Mouse (Mus musculus): ENCODE data around the gene Ppp1cc.
A peak's percentile ranks its signal among the peaks of the same experiment; 100 is the strongest.
"Not testable (repeated sequence)": the region's sequence is repeated elsewhere in the genome, so short reads cannot be mapped to it uniquely, and the experiment has no call there.

Gene Ppp1cc

DNA sequence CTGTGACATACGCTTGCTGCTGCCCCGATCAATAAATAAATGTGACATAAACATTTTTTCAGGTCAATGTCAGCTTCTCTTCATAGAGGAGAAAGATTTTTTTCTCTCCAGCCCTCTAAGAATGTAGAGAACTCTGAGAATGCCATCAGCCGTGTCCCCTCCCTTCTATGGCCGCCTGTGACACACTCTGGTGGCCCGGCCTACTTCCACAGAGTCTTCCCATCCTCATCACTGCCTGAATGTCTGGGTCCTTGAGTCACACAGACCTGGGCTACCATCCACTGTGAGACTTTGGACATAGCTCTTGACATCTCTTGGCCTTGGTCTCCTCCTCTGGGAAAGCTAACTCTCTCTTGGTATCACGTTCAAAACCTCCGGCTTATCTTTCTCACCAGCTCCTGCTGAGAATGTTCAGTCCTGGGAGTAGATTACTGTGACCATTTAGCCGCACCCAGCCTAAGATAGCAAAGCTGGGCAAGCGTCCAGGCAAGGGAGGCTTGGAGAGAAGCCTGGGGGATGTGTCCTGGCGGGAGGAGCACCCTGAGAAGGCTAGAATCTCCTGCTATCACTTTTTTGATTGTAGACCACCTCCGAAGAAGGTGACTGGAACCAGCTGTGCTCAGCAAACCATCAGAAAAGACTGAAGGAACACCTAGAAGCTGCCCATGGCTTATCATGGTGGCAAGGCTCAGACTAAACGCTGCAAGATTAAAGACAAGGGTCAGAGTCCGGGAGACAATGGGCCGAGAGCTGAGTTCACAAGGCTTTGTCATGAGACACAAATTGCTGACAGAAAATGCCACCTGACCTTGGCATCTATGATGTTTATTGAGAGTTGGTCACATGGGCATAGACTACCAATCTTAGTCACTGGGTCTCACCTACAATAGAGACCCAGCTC lies 21.3 kb upstream of the Ppp1cc start:
- no peak for DNase-seq (ENCODE audit: low spot score)

DNA sequence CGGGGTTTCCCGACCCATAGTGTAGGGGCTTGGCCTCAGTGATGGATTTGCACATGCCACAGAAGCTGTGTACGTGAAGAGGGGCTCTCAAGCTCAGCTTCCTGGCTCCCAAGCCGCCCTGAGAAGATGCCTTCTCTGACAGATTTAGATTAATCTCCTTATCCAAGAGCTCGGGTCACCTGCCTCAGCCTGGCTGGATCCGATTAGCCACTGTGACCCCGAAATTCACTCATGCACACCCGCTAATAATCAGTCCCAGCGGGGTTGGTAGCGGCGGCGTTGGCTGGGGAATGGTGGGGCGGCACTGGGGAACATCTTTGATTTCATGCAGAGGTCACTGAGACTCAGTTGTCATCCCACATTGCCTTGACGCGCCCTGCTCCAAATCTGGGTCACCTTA lies 19.2 kb upstream of the Ppp1cc start:
- no peak for DNase-seq (ENCODE audit: low spot score)

DNA sequence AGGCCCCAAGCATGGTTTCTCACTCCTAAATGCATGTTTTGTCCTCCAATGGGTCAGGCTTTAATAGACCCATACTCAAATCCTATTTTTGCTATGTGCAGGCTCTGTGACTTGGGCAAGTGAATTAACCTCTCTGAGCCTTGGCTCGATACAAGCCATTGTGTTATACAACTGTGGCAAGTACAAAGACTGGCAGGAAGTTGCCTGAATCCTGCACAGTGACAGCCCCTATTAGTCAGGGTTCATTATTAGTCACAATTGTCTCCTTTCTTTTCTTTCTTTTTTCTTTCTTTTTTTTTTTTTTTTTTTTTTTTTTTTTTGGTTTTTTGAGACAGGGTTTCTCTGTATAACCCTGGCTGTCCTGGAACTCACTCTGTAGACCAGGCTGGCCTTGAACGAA lies 18.3 kb upstream of the Ppp1cc start:
- DNase-seq (ENCODE audit: low spot score) = not testable (repeated sequence)

DNA sequence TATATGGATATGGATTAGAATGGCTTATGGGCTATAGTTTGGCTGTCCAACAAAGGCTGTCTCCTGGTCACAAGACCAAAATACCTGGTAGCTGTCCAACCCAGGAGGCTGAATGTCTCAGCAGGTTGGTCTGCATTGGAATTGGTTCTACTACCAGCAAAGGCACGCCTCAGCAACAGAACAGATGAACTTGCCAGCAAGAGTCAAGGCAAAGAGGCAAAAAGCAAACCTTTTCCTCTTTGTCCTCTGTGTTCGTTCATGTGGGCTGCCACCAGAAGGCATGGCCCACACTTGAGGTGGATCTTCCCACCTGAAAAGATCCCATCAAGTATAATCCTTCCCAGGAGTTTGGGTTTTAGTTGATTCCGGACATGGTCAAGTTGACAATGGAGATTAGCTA lies 17.4 kb upstream of the Ppp1cc start, which contains the start of gene Ccdc63:
Ccdc63 (minus strand) TSS at position 101 of the 400 bp plus-strand sequence.
- DNase-seq (ENCODE audit: low spot score) = no peak

GRCm38 (mm10) chr5:122142230-122142992 lies 15.7 kb upstream of the Ppp1cc start:
- peak; percentile 50 for DNase-seq (ENCODE audit: low spot score)

GRCm38 (mm10) chr5:122143543-122143942 lies 14.5 kb upstream of the Ppp1cc start:
- DNase-seq (ENCODE audit: low spot score) = no peak

- no peak for DNase-seq (ENCODE audit: low spot score)
Observed at GRCm38 (mm10) chr5:122144825-122145224, 13.3 kb upstream of the Ppp1cc start.

- DNase-seq (ENCODE audit: low spot score) = peak; percentile 84
Observed at GRCm38 (mm10) chr5:122145381-122146055, 12.6 kb upstream of the Ppp1cc start.

DNA sequence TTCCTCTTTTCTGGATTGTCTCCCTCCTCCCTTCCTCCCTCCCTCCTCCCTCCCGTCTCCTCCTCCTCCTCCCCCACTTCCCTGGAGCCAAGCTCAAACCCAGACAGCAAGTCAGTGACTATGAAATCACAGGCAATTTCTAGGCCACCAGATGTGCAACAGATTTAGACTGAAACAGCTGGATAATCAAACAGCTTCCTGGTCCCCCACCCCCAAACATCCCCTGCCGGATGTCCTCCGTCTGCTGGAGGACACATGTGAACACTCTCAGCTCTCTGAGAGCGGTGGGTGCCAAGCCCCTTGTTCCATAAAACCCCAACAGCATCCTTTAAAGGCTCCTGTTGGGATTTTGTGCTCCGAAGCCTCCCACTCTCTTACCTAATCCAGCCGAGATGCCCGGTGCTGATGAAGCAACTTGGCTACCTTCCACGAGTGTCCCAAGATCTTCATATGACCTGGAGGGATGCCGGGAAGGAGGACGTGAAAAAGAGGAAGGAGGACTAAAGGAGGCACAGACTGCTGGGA lies 12.0 kb upstream of the Ppp1cc start:
- DNase-seq (ENCODE audit: low spot score) = peak; percentile 89

GRCm38 (mm10) chr5:122146609-122147008 lies 11.5 kb upstream of the Ppp1cc start:
- DNase-seq (ENCODE audit: low spot score) = no peak

GRCm38 (mm10) chr5:122148107-122148506 lies 10.0 kb upstream of the Ppp1cc start:
- DNase-seq (ENCODE audit: low spot score) = no peak

GRCm38 (mm10) chr5:122149259-122149658 lies 8.8 kb upstream of the Ppp1cc start:
- DNase-seq (ENCODE audit: low spot score) = no peak

- not testable (repeated sequence) for DNase-seq (ENCODE audit: low spot score)
Observed at GRCm38 (mm10) chr5:122152508-122152907, 5.6 kb upstream of the Ppp1cc start.

DNA sequence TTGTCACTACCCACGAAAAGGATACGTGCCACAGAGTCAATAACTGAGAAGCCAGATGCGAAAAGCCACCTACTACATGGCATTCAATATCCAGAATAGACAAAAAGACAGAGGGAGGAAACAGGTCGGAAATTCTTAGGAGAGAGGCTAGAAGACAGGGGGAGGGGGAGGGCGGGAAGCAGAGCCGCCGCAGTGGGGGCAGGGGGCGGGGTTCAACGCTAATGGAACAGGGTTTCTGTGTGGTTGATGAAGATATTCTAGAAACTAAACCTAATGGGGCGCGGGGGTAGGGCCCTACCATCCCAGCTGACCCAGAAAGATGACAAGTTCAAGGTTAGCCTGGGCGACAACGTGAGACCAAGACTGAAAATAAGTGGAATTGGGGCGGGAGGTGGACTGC lies 4.1 kb upstream of the Ppp1cc start:
- DNase-seq (ENCODE audit: low spot score) = no peak

GRCm38 (mm10) chr5:122154782-122155181 lies 3.3 kb upstream of the Ppp1cc start:
- DNase-seq (ENCODE audit: low spot score) = no peak

GRCm38 (mm10) chr5:122155613-122156012 lies 2.5 kb upstream of the Ppp1cc start:
- no peak for DNase-seq (ENCODE audit: low spot score)

DNA sequence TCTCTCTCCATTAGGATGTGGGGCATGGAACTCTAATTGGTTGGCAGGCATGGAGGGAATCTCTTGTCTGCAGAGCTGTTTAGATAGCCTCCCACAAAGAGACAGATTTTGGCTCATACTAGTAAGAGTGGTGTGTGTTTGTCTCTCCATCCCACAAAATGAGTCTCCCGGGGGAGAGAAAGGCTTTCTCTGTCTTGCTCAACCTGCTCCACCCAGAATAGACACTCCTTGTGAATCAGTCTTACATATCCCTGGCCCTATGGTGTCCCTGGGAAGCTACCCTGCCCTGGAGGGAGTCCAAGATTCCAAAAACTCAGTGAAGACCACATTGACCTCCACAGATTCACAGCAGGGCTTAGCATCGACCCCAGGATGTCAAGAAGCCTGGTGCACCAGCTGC lies 1.6 kb upstream of the Ppp1cc start:
- DNase-seq (ENCODE audit: low spot score) = no peak

- peak; percentile 32 for DNase-seq (ENCODE audit: low spot score)
Observed at GRCm38 (mm10) chr5:122158557-122159515, 758 bp downstream of the Ppp1cc start.

DNA sequence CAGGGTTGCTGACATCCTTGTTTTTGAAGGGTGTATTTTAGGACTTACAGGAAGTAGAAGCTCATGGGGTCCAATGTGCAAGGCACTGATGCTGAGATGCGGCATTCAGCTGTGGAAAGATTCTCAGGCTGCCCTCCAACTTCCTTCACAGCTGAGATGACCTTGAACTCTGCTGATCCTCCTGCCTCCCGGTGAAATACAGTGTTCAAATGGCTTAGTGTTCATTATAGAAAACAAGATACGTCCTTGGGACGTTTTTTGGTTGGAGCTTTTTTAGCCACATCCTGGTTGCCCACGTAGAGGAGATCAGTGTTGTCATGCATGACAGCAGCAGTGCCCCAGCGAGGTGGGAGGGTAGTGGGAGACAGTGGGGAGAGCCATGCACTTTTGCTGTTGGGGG lies 5.1 kb downstream of the Ppp1cc start:
- no peak for DNase-seq (ENCODE audit: low spot score)

DNA sequence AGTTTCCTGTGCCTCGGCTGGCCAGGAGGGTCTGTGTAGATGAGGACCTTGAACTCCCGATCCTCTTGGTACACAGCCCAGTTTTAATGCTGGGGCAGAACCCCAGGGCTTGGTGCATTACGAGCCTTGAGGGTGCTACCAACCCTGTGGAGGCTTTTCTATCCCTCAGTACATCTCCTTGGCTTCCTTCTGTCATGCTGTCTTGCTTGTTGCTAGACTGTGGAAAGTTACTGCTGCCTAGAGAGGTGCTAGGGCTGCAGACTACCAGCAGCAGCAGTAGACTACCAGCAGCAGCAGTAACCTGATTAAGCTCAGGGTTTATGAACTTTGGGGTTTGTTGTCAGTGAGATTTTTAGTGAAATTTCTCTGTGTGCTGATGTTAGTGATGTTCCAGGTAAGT lies 5.9 kb downstream of the Ppp1cc start:
- no peak for DNase-seq (ENCODE audit: low spot score)
